Mouse (Mus musculus) embryo, embryonic 9.5 days (tissue): ENCODE data around the gene Colq.

Experiments
- DNase-seq: peaks from one replicate; pipeline ENCODE4 v3.0.0-alpha.2; 2017; ENCODE audit errors: extremely low spot score

The Colq gene

GRCm38 (mm10) chr14:31574903-31575665 lies 16.1 kb downstream of the Colq start:
- DNase-seq = no peak

DNA sequence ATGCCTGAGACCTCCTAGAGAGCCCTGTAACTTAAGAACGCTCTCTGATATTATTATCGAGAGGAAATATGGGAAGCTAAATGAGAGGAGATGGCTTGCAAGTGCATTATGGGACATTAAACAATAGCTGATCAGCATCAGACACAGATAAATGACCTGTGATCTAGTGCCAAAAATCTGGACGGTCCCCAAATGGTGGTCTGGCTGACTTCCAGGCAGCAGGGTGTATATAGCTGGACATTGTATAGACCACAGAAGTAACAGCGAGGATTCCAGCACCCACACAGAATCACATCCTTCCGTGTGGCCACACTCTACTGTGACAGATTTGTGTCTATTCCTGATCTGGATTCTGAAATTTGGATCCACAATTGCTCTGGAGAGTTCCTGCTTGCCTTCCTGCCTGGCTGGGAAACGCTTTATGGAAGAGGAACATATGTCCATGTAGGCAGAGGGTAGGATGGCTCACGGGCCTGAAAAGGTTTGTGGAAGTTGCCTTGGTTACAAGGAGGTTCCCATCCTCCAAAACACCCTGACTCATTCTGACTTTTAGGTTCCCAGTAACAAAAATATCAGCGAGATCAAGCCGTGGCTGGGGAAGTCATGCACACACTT lies 18.5 kb downstream of the Colq start:
- no peak for DNase-seq

- DNase-seq = no peak
These were observed 19.7 kb downstream of the Colq start for GRCm38 (mm10) chr14:31571419-31571818.

- no peak for DNase-seq
These were observed 20.8 kb downstream of the Colq start for GRCm38 (mm10) chr14:31570131-31570951.

- no peak for DNase-seq
These were observed 22.0 kb downstream of the Colq start for GRCm38 (mm10) chr14:31569151-31569631.

DNA sequence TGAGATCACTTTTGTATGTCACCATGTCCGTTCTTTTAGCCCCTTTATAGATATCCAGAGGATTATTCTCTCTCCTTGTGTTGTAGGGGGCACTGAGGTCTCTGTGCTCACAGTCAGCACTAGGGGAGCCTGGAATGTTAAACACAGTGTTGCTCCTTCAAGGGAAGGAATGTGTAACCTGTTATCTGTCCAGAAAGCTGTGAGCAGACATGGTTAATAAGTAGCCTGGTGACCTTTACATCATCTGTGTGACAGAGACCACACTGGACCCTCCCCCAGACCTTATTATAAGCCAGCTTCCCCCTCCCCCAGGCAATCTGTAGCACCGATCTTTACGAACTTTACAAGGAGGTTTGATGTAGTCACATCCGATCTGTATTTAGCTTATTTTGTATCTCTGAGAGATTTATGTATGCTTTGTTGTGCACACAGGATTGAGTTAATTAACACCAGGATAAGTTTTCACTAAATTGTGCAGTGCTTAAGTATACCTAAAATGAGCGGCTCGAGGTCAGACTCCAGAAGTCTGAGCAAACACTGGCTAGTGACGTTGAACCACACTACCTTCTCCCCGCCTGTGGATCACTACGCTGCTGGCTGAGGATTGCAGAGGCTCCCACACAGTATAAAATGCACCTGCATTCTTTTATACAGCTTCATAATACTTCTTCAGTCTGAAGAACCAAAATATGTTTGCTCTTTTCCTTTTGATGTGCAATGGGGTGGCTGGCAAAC lies 25.5 kb downstream of the Colq start:
- DNase-seq = no peak

GRCm38 (mm10) chr14:31564452-31565179 lies 26.5 kb downstream of the Colq start:
- DNase-seq = peak; percentile 40

GRCm38 (mm10) chr14:31560886-31561285 lies 30.3 kb downstream of the Colq start:
- no peak for DNase-seq

- no peak for DNase-seq
These were observed 31.9 kb downstream of the Colq start for GRCm38 (mm10) chr14:31559216-31559615.

- no peak for DNase-seq
These were observed 33.4 kb downstream of the Colq start for GRCm38 (mm10) chr14:31557784-31558183.

DNA sequence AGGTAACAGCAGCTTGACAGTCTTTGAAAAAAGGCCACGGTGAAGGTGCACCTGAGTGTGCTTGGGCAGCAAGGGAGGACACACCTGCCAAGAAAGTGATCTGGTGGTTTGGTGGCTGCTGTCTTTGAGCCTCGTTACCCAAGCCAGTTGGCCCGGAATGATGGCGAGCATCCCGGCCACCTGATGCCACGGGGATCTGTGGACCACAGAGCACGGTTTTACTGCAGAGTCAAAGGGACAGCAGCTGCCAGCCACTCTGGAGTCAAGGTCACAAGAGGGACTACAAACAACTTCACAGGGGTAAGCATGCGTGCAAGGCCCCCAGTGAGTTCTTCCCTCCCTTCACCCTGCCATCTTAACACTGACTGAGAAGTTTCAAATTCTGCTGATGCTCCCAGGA lies 33.9 kb downstream of the Colq start:
- no peak for DNase-seq

- DNase-seq = no peak
These were observed 34.5 kb downstream of the Colq start for GRCm38 (mm10) chr14:31556526-31557260.

DNA sequence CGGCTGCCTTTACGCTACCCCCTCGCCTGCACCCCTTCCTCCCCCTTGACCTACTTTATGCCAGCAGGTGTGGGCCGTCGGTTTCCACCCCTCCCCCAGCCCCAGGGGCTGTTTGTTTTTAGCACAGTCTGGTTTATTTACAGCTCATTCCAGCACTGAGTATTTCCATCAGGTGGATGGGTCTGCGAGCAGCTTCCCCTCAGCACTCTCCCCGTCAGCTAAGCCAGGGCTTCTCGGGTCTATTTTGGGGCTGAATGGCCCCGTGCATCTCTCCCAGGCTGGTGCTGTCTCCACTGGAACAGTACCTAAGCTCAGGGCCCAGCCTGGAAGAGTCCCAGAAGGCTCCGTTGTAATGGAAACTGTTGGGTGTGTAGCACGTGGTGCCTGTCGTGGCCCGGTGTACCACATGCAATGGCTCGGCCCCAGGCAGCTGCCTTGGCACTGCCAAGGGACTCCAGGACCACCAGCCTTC lies 35.1 kb downstream of the Colq start:
- DNase-seq = no peak

- DNase-seq = no peak
These were observed 36.1 kb downstream of the Colq start for GRCm38 (mm10) chr14:31555021-31555420.

DNA sequence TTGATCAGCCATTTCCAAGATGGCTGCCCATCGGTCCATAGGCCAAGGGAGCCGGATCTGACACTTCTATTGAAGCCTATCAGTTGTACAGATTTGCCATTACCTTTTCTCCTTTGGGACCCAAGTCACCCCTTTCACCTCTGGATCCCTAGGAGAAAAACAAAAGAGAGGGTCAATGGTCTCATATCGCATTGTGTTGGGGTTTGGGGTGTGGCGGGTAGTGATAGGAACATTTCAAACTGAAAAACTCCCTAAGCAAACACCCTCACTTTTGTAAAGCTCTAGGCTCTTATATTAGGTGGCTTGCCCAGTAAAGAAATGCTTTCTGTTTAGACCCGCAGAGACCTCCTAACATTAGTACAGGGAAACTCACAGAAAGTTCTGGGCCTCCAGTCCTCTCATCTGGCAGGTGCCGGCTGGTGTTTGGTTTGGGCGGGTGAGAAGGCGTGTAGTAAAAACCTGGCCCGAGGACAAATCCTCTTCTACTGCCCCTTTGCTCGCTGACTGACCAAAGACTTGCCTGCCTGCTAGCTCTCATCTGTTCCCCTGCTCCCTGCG lies 47.2 kb downstream of the Colq start:
- no peak for DNase-seq

DNA sequence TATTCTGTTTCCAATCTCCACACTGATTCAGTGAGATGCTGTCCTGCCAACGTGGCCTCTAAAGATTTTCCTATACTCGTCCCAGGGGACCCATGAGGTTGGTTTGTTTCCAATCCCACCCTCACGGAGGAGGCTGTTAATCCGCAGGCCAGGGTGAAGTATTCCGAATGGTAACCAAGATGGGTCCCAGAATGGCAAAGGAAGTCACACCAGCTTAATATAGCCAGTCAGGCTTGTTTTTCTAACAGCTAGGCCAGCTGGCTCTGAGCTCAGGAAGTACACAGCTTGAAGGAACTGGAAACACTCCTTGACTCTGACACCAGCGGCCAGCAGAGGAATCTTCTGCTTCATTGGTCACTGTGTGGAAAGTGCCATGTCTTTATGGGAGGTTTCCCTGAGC lies 53.8 kb downstream of the Colq start:
- DNase-seq = no peak

DNA sequence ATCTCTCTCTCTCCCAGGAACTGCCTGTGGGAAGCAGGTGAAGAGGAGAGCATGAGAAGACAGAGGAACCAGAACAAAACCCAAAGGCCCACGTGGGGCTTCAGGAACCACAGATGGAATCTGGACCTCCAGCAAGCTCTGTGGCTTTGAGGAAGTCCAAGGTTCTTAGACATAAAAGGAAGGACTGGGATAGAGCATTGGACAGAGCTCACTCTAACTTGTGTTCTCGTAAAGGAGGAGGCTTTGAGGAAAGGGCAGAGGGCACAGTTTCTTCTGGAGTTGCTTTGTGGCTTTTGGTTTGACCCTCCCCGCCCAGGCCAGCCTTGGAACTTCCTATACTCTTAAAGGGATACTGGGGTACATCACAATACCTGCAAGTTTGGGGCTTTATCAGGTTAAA lies 58.5 kb downstream of the Colq start:
- no peak for DNase-seq

DNA sequence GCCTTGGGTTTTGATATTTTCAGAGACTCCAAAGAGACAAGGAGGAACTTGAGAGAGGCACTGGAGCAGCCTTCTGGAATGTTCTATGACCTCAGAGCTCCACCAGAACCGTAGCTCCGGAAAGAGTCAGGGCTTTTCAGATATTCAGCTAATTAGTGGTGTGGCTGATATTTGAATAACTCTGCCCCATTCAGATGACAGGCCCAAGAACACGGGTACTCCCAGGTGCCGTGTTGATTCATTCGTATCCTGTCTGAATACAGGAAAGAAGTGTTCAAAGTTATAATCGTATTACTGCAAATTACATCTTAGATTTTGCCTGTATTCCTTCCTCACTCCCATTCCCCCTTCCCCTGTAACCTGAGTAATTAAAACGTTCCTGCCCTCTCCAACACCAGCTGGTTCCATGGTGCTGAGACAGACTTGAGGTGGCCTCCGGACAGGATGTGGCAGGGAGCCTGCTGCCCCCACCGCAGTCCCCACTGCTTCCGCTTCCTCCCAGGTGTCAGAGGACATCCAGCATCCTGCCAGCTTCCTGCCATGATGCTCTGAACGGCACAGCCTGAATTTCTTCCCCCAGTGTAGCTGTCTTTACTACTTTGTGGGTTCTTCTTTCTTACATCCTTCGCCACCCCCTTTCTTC lies 59.5 kb downstream of the Colq start:
- DNase-seq = no peak

DNA sequence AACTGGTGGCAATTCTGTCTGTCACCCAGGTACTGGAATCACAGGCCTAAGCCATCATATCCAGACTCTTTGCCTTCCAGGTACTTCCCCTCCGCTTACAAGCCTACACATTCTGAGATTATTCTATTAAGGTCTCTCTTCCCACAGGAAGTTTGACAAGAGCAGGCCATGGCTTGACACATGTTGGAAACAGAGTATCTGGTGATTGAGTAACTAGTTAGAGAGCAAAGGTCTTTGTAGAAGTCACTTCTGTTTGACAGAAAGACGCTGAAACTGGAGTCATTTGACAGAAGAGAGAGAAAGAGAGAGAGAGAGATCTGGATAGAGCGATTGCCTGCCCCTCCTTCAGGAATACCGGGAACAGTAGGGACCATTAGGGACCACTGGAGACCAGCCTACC lies 60.3 kb downstream of the Colq start:
- no peak for DNase-seq
